Mouse (Mus musculus): ENCODE results near the gene Akip1. TPM values are rescaled to one million over a fixed set of nuclear protein-coding genes. Genes with fewer than 3 reads are reported as not detected.

Akip1 gene
- 29.2 TPM for polyA plus RNA-seq (2014; fragmentation: Illumina TruSeq; extraction: RNeasy Lipid Tissue Mini Kit (QIAGEN cat#74804); ENCODE audit: low read depth, low replicate concordance)

DNA sequence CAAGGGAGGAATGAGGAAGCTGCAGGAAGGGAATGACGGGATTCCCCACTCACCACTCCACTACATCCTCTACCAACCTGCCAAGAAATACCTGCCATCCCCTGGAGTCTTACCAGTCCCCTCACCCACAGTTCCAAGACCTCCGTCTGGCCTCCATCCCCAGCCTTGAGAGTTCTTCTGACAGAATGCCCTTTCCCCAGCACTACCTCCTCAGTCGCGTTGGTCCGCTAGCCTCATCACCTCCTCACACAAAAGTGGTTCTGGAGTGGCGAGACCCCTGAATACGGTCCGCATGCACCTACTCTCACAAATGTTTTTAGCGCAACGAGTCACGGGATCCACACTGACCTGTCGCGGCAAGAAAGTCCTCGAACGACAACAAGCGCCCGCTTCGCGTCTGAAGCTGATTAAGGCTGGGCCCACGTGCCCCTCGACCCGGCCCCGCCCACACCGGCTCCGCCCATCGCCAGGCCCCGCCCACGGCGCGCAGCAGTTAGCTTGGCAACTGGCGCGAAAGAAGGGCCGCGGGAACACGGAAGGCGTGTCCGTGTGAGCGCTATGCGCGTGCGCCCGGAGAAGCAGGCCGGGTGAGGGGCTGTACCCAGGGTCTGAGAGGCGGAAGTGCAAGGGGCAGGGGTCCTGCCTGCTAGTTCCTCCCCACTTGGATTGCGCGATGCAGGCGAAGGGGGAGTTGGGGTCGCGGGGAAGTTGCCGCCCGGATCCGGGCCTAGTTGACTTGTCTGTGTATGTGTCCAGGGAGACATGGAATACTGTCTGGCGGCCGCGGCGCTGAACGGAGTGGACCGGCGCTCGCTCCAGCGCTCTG, at the start of gene Akip1, which contains the start of gene St5:
TSS of gene Akip1 (plus strand) at position 501 of the 826 bp plus-strand sequence.
TSS of gene St5 (minus strand) at position 416 of the 826 bp plus-strand sequence.

GRCm38 (mm10) chr7:109723697-109724096, 20.2 kb downstream of the Akip1 start, which contains the start of gene BC051019:
BC051019 (minus strand) TSS chr7:109723850.

GRCm38 (mm10) chr7:109731626-109732025, 28.1 kb downstream of the Akip1 start, which contains the start of gene Ascl3:
Ascl3 (minus strand) TSS chr7:109731726.

DNA sequence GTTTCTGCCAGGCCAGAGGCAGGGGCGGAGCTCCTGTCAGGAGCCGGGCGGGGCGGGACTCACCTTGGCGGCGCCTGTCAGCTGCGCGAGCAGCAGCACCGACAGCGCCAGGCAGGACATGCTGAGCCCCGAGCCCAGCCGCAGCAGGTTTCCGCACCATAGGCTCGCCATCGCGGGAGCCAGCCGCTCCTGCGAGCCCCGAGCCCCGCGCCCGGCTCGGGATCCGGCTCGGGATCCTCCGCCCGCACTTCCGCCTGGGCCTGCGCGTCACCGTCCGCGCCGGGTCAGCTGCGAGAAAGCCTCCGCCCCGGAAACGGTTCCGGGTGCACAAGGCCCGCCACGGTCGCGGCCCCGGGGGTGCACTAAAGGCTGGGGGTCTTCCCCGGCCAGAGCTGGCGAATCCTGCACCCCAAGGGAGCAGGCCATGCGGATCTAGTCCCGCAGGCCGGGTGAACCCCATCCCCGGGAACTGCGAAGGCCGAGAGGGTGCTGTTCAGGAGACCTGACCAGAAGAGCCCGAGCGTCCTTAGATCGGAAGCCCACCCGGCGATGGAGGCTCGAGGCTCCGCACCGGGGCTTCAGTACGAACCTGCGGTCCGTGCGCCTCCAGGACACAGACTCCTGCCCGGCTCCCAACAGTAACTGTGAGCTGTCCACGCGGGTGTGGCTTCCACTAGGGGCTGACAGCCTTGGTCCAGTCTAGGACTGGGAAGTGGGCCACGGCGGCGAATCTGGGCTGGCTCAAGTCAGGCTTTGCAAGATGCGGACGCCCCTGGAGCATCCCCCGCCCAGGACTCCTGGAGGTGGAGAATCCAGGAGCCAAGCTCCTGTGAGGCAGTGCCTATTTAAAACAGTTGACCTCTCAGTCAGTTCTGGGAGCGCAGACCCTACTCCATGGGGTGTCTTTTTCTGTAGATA, 48.8 kb downstream of the Akip1 start, which contains the start of gene Tmem9b:
TSS of gene Tmem9b (minus strand) at position 868 of the 918 bp plus-strand sequence.

Other genes with a start within 250 kb of the Akip1 start
- gene Trim66, start 195.6 kb upstream of the Akip1 start, polyA plus RNA-seq (2014; fragmentation: Illumina TruSeq; extraction: RNeasy Lipid Tissue Mini Kit (QIAGEN cat#74804); ENCODE audit: low read depth, low replicate concordance), result not detected
- 93.0 TPM for gene Rpl27a, start 184.5 kb upstream of the Akip1 start, polyA plus RNA-seq (2014; fragmentation: Illumina TruSeq; extraction: RNeasy Lipid Tissue Mini Kit (QIAGEN cat#74804); ENCODE audit: low read depth, low replicate concordance)
- gene St5, start 85 bp upstream of the Akip1 start, polyA plus RNA-seq (2014; fragmentation: Illumina TruSeq; extraction: RNeasy Lipid Tissue Mini Kit (QIAGEN cat#74804); ENCODE audit: low read depth, low replicate concordance), result 34.9 TPM
- not detected for gene BC051019, start 20.2 kb downstream of the Akip1 start, polyA plus RNA-seq (2014; fragmentation: Illumina TruSeq; extraction: RNeasy Lipid Tissue Mini Kit (QIAGEN cat#74804); ENCODE audit: low read depth, low replicate concordance)
- gene Ascl3, start 28.0 kb downstream of the Akip1 start, polyA plus RNA-seq (2014; fragmentation: Illumina TruSeq; extraction: RNeasy Lipid Tissue Mini Kit (QIAGEN cat#74804); ENCODE audit: low read depth, low replicate concordance), result not detected
- gene Tmem9b, start 49.2 kb downstream of the Akip1 start, polyA plus RNA-seq (2014; fragmentation: Illumina TruSeq; extraction: RNeasy Lipid Tissue Mini Kit (QIAGEN cat#74804); ENCODE audit: low read depth, low replicate concordance), result 37.7 TPM
- gene Nrip3, start 78.3 kb downstream of the Akip1 start, polyA plus RNA-seq (2014; fragmentation: Illumina TruSeq; extraction: RNeasy Lipid Tissue Mini Kit (QIAGEN cat#74804); ENCODE audit: low read depth, low replicate concordance), result not detected
- not detected for gene Scube2, start 162.0 kb downstream of the Akip1 start, polyA plus RNA-seq (2014; fragmentation: Illumina TruSeq; extraction: RNeasy Lipid Tissue Mini Kit (QIAGEN cat#74804); ENCODE audit: low read depth, low replicate concordance)

Data from liver, adult 10 weeks (tissue).